Mouse (Mus musculus) stomach, postnatal 0 days (tissue): ENCODE results near the gene Hydin.

Experiments
- CTCF ChIP-seq: IDR thresholded peaks from 2 replicates; pipeline ENCODE4 v1.5.1; 2016; ENCODE audit warnings: antibody characterized with exemption, low read depth, mild to moderate bottlenecking, moderate library complexity
- EP300 ChIP-seq: optimal IDR thresholded peaks from 2 replicates; pipeline ENCODE3; 2016; ENCODE audit warnings: antibody characterized with exemption

GRCm38 (mm10) chr8:110643177-110643576, 376.4 kb downstream of the Hydin start:
- no peak for TF ChIP-seq CTCF
- TF ChIP-seq EP300 = no peak
